Mouse (Mus musculus) kidney, postnatal 14 days (tissue): ENCODE data around the gene Olfr1057.
"Not testable (repeated sequence)": the region's sequence is repeated elsewhere in the genome, so short reads cannot be mapped to it uniquely, and the experiment has no call there.

Experiments used
- DNase-seq: peaks from one replicate; pipeline ENCODE4 v3.0.0; 2022; ENCODE audit warnings: mixed read lengths

The Olfr1057 gene

DNA sequence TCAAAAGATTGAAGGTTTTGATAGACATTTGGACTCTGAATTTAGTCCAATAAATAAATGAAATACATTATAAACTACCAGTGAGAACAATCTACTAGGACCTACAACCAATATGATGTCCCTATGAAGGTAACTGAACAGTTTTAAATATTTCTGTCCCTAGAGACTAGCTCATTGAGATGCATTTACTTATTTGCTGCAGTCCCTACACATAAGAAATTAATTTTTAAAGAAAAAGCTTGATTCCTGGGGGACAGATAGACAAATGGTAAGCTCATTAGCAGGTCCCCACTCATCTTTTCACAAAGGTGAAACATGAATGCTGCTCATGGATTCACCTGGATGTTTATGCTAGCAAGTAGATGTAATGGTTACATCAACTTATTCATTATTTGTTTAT lies at the start of gene Olfr1057:
Olfr1057 (minus strand) TSS at position 101 of the 400 bp plus-strand sequence.
- DNase-seq, result no peak

GRCm38 (mm10) chr2:86426649-86427048 lies 48.5 kb upstream of the Olfr1057 start, which contains the start of gene Olfr1062:
TSS of gene Olfr1062 (minus strand) at chr2:86426749.
- not testable (repeated sequence) for DNase-seq

DNA sequence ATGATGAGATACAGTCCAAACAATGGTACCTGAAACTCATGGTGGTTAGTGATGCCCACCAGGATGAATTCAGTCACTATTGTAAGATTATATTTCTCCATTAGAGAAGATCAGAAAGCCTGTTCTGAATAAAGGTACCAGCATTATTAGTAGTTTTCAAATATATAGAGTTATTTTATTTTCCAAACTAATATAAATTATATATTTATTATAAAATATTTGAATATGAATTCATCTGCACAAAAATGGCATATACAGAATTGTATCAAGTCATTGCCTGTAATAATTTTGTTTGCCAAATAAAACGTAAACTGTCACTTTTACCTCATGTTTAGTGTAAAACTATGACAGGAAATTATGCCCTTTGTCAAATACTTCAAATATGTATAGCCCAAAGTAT lies 35.8 kb upstream of the Olfr1057 start, which contains the start of gene Olfr1061:
Olfr1061 (minus strand) TSS at position 101 of the 400 bp plus-strand sequence.
- DNase-seq, result no peak

- DNase-seq, result no peak
Measured at GRCm38 (mm10) chr2:86395114-86395513, 16.9 kb upstream of the Olfr1057 start.

GRCm38 (mm10) chr2:86388461-86388860 lies 10.3 kb upstream of the Olfr1057 start, which contains the start of gene Olfr1058:
TSS of gene Olfr1058 (minus strand) at chr2:86388561.
- not testable (repeated sequence) for DNase-seq

DNA sequence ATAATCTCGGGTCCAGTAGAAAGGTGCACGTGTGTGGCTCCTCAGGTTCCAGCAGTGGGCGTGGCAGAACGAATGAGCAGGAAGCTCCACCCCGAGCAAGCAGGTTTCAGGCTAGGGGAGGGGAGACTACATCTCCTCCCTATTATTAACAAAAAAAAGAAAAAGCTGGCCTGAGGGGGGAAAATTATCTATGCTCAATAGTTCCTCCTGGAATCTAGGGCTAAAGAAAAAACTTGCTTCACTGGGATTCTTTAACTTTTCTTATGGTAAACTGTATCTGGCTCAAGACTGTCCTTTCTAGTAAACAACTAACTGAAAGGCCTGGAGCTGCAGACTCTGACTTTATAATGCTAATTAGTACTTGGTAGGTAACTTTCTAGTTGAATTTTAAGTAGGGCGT lies 11.9 kb downstream of the Olfr1057 start:
- not testable (repeated sequence) for DNase-seq

GRCm38 (mm10) chr2:86362369-86362768 lies 15.8 kb downstream of the Olfr1057 start, which contains the start of gene Olfr1056:
TSS of gene Olfr1056 (minus strand) at chr2:86362469.
- DNase-seq, result no peak

DNA sequence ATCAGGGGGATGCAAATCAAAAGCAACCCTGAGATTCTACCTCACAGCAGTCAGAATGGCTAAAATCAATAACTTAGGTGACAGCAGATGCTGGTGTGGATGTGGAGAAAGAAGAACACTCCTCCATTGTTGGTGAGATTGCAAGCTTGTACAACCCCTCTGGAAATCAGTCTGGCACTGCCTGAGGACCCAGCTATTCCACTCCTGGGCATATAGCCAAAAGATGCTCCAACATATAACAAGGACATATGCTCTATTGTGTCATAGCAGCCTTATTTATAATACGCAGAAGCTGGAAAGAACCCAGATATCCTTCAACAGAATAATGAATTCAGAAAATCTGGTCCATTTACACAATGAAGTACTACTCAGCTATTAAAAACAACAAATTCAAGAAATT lies 26.4 kb downstream of the Olfr1057 start:
- DNase-seq, result not testable (repeated sequence)

GRCm38 (mm10) chr2:86350184-86350583 lies 28.0 kb downstream of the Olfr1057 start, which contains the start of gene Olfr1055:
TSS of gene Olfr1055 (minus strand) at chr2:86350284.
- DNase-seq, result no peak

GRCm38 (mm10) chr2:86335333-86335732 lies 42.9 kb downstream of the Olfr1057 start, which contains the start of gene Olfr1054:
TSS of gene Olfr1054 (minus strand) at chr2:86335433.
- DNase-seq, result no peak
